Mouse (Mus musculus) spleen, postnatal 10 days (tissue): ENCODE measurements around the gene Rasal2.

Experiments used
- DNase-seq, 2 experiments: peaks; one replicate each; pipeline ENCODE4 v3.0.0; 2021 to 2022; ENCODE audit warnings: low spot score in 2 of 2

The Rasal2 gene

GRCm38 (mm10) chr1:157334834-157335233, 77.6 kb downstream of the Rasal2 start:
- no peak for DNase-seq

- DNase-seq = no peak
Observed at GRCm38 (mm10) chr1:157328068-157328467, 84.3 kb downstream of the Rasal2 start.

- no peak for DNase-seq
Observed at GRCm38 (mm10) chr1:157323091-157323490, 89.3 kb downstream of the Rasal2 start.

GRCm38 (mm10) chr1:157318896-157319295, 93.5 kb downstream of the Rasal2 start:
- no peak for DNase-seq

- no peak for DNase-seq
Observed at GRCm38 (mm10) chr1:157301266-157301665, 111.1 kb downstream of the Rasal2 start.

- DNase-seq = no peak
Observed at GRCm38 (mm10) chr1:157299559-157299958, 112.8 kb downstream of the Rasal2 start.

- DNase-seq = no peak
Observed at GRCm38 (mm10) chr1:157298990-157299389, 113.4 kb downstream of the Rasal2 start.

GRCm38 (mm10) chr1:157297137-157297536, 115.3 kb downstream of the Rasal2 start:
- DNase-seq = no peak

- DNase-seq = no peak
Observed at GRCm38 (mm10) chr1:157295868-157296267, 116.5 kb downstream of the Rasal2 start.

- DNase-seq = no peak
Observed at GRCm38 (mm10) chr1:157290173-157290572, 122.2 kb downstream of the Rasal2 start.

- DNase-seq = no peak
Observed at GRCm38 (mm10) chr1:157289251-157289650, 123.1 kb downstream of the Rasal2 start.

- DNase-seq = peak in 1 of 2 experiments; percentile 16
Observed at GRCm38 (mm10) chr1:157286561-157286960, 125.8 kb downstream of the Rasal2 start.

GRCm38 (mm10) chr1:157285366-157285765, 127.0 kb downstream of the Rasal2 start:
- no peak for DNase-seq

- no peak for DNase-seq
Observed at GRCm38 (mm10) chr1:157280781-157281180, 131.6 kb downstream of the Rasal2 start.

GRCm38 (mm10) chr1:157275672-157276307, 136.6 kb downstream of the Rasal2 start:
- no peak for DNase-seq

- no peak for DNase-seq
Observed at GRCm38 (mm10) chr1:157267894-157268293, 144.5 kb downstream of the Rasal2 start.

GRCm38 (mm10) chr1:157256562-157256961, 155.8 kb downstream of the Rasal2 start:
- DNase-seq = no peak

- DNase-seq = no peak
Observed at GRCm38 (mm10) chr1:157255776-157256175, 156.6 kb downstream of the Rasal2 start.

GRCm38 (mm10) chr1:157253600-157254490, 158.6 kb downstream of the Rasal2 start:
- no peak for DNase-seq

GRCm38 (mm10) chr1:157248112-157248511, 164.3 kb downstream of the Rasal2 start:
- no peak for DNase-seq

- DNase-seq = no peak
Observed at GRCm38 (mm10) chr1:157247341-157247740, 165.1 kb downstream of the Rasal2 start.

- DNase-seq = no peak
Observed at GRCm38 (mm10) chr1:157246779-157247178, 165.6 kb downstream of the Rasal2 start.

GRCm38 (mm10) chr1:157244453-157244790, 168.0 kb downstream of the Rasal2 start:
- DNase-seq = no peak
